Mouse (Mus musculus) lung, postnatal 25 days (tissue): ENCODE data around the gene Pitx1.

Source experiments
- DNase-seq: peaks from one replicate; pipeline ENCODE4 v3.0.0; 2022; ENCODE audit warnings: low spot score

The Pitx1 gene

GRCm38 (mm10) chr13:55836142-55836625, at the start of gene Pitx1:
Gene Pitx1 (minus strand): TSS chr13:55836192.
- DNase-seq, result no peak

GRCm38 (mm10) chr13:55881431-55882202, 45.6 kb upstream of the Pitx1 start:
- DNase-seq, result no peak

DNA sequence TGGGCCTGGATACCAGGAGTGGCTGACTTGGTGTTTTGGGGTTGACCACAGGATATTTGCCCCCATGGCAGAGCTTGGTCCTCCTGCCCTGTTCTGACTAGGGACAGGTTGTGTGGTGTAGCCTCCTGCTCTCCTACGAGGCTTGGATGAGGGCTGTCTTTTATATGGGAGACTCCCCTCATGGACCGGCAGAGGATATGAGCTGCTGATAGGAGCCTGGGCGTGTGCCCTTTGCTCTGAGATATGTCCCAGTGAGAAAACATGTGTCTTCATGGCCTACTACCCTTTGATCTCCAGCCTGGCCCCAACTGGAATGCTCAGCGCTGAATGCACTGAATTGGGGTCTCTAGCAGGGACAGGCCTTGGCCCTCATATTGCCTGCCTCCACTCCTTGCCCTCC, 42.4 kb upstream of the Pitx1 start:
- no peak for DNase-seq

- DNase-seq, result no peak
These were observed 35.4 kb upstream of the Pitx1 start for GRCm38 (mm10) chr13:55871410-55871809.

DNA sequence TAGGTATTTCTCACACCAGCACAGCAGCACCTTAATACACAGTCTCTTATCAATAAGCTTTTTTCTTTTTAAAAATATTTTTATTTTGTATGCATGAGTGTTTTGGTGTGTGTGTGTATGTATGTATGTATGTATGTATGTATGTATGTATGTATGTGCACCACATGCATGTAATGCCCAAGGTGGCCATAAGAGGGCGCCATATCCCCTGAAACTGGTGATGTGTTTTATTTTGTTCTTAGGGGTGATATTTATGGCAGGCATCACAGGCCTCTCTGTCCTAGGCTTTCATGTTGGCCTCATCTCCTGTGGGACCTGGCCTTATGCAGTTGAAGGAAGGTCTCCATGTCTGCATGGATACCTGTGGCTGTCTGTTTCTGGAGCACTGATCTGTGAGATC, 34.0 kb upstream of the Pitx1 start:
- DNase-seq, result no peak

DNA sequence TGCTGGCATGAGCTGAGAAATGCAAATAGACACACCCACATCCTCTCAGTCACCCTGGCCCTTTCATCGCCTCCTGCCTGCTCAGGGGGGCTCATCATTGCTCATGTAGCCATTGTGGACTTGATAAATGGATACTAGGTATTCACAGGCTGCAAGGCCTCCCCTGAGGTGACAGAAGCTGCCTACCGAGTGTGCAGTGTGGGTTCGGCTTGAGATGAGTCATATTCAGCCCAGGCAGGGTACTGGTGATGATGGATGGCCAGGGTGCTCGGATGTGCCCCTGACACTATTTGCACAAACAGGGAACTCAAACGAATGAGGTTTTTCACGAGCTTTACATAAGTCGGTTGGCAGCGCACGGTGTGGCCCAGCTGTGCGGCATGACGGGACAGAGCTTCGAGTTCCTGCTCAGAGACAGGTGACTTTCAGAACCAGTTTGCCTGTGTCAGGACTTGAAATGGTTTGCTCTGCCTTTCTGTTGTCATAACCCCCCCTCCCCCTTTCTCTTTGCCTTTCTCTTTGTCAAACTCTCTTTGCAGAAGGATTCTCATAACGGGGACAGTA, 31.6 kb upstream of the Pitx1 start:
- no peak for DNase-seq

- no peak for DNase-seq
These were observed 24.5 kb upstream of the Pitx1 start for GRCm38 (mm10) chr13:55860483-55860882.

- DNase-seq, result no peak
These were observed 22.5 kb upstream of the Pitx1 start for GRCm38 (mm10) chr13:55858463-55858862.

DNA sequence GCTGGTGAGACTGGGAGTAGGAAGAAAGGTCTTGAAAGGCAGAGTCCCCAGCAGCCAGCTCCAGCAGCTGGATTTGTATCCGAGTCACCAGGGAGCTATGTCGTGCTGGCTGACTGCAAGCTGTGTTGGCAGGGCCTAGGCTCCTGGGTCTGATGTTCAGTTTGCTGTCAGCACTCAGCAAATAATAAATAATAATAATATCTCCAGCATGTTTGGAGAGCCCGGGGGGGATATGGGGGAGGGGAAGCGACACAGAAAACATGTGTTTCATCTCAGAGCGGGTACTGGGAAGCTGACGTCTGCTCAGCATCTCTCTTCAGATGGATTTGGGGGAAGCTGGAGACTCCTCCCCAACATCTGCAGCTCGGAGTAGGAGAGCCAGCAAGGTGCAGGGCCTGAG, 19.8 kb upstream of the Pitx1 start:
- peak; percentile 19 for DNase-seq

- no peak for DNase-seq
These were observed 16.2 kb upstream of the Pitx1 start for GRCm38 (mm10) chr13:55852205-55852604.

GRCm38 (mm10) chr13:55850726-55851125, 14.7 kb upstream of the Pitx1 start:
- no peak for DNase-seq

DNA sequence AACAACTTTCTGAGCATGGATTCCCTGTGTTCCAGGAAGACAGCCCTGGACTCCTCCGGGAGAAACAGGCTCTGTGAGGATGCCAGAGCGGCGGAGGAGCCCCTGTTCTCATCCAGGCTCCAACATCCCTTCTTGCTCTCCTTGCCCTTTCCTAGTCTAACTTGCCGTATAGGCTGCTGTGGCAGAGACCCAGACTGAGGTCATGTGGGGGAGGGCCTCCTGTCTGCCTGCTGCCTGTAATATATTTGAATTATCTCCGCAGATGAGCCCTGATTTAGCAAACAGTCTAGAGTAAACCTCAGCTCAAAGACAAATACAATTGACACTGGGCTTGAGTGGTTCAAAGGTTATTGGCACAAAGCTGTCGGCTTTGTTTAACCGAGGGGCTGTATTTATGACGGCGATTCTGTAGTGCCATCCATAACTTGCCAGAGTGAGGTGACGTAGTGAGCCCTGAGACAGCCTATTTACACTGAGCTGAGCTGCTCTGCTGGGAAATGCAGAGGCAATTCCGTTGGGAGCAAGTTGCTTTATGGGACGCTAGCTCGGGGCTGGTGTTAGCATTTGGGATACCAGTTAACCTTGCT, 12.7 kb upstream of the Pitx1 start:
- DNase-seq, result no peak

DNA sequence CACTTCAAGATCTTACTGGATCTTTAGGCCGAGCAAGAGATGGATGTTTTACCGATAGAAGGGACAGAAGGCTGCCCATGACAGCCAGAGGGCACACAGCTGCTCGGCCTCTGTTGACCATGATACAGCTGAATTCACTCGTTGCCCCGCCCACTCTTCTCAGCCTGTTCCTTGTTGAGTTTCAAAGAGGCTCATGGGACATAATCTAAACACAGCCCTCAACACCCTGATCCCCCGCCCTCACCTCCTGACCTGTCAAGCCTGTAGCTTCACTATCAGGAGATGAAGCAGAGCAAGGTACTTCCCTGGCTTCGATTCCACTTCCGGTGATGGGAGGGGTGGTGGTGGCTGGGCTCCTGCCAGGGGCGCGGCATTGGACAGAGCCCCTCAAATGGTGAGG, 11.8 kb upstream of the Pitx1 start:
- no peak for DNase-seq

GRCm38 (mm10) chr13:55843700-55844099, 7.7 kb upstream of the Pitx1 start:
- no peak for DNase-seq

DNA sequence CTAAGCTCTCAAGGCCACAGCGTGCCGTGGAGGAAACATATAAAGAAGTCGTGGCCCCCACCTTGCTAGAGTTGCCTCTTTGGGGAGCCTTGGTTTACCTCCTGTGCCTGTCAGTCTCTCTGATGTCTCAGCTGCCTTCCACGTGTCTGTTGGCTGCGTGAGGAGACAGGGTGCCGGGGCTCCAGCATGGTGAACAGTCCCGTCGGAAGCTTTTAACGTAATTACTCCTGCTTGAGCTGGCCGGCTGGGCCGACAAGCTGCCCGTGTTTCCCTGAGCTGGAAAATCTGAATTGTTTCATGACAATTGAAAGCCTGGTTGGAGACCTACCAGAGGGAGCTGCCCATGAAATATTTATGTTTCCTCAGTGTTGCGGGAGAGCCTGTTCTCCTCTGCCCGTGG, 4.2 kb upstream of the Pitx1 start:
- no peak for DNase-seq

DNA sequence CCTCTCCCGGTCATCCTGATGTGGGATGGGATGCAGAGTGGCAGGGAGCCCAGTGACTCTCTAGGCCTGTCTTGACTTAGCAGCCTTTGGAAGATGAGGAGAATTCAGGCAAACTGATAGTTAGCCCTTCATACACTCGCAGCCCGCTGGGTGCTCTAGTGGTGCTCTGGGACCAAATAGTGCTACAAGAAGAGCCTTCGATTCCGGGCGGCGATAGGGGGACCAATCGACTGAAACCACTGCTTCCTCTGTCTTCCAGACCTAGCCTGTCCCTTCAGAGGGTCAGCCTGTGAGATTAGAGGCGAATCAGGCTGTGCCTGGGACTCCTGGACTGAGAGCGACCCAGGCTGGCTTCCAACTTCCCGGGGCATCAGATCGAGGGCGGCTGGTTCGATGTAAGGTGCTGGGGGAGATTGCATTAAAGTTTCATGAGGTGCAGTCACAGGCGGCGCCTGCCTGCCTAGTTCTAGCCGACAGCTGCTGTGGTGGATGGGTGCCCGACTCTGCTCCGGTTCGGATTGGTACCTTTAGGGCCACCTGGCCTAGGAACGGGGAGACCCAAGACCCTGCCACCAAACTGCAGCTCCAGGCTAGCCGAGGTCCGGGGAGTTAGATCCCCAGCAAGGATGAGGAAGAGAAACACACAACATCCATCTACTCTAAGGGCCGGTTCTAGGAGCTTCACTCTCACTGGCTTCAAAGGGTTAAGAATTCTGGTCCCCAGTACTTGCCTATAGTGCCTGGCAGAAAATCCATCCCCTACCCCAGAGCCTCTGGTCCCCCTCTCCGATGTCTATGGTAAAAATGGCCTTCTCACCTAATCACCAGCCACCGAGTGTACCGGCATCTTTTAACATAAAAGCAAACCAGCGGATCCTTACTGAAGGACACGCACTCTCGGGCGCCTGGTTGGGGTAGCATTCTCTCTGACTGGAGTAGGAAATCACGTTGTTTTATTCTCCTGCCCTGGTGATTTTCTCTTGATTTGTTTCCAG, 1.1 kb upstream of the Pitx1 start:
- no peak for DNase-seq

DNA sequence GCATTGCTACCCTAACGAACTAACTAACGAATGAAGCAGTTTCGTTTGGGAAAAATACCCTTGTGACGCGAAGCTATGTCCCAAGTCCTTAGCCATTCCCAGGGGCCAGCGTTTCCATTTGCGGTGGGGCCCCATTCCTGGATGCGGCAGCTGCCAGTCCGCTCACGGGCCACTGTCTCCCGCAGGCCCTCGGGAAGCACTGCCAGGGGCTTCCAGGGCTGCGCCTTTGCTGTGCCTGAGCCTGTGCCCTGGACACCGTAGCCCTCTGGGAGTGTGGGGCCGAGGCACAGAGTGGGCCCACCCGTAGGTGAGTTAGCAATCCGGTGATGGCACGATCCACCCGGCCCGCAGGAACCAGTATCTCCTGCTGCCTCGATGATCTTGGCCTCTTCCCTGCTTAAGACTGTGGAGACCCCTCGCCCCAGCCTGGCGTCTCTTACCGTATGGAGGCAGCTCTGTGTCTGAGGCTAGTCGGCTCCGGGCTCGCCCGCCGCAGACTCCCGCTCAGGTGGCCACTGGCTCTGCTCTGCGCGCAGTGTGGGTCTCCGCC, 369 bp downstream of the Pitx1 start:
- DNase-seq, result no peak

GRCm38 (mm10) chr13:55834667-55835066, 1.3 kb downstream of the Pitx1 start:
- DNase-seq, result no peak

- DNase-seq, result no peak
These were observed 2.1 kb downstream of the Pitx1 start for GRCm38 (mm10) chr13:55833921-55834320.

DNA sequence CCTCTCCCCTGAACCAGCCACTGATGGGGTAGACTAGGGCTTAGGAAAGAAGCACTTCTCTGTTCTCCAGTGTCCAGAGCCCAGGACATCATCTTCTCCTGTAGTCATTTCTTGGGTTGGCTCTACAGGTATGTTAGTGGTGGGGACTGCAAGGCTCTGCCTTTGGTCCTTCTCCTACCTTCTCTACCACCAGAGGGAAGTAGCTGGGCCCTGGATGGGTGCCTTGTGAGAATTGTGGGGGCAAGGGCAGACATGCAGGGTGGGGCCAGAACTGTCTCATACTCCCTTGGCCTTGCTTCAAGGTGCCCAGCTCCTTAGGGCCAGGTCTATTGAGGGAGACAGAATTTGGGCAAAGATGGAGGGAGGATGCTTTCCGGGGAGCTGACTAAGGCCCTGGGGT, 3.4 kb downstream of the Pitx1 start:
- no peak for DNase-seq

GRCm38 (mm10) chr13:55831722-55832160, 4.3 kb downstream of the Pitx1 start:
- DNase-seq, result no peak
